Mouse (Mus musculus) heart, adult 2 months (tissue): ENCODE measurements around the gene Pigm.

ENCODE experiments used
- CTCF ChIP-seq: fragments of 200-600 bp; IDR thresholded peaks from 2 replicates; pipeline ENCODE4 v1.8.1; 2022; ENCODE audit warnings: antibody characterized with exemption, mild to moderate bottlenecking, moderate library complexity
- EP300 ChIP-seq: fragments of 200-500 bp; IDR thresholded peaks from 2 replicates; pipeline ENCODE4 v1.6.1; 2011; ENCODE audit warnings: low read depth, low read length, control low read depth; ENCODE audit not compliant: insufficient read depth
- POLR2A ChIP-seq: fragments of 200-500 bp; IDR thresholded peaks from 2 replicates; pipeline ENCODE4 v1.6.1; 2011; ENCODE audit warnings: mild to moderate bottlenecking, low read depth, low read length, control low read depth; ENCODE audit not compliant: insufficient read depth

DNA sequence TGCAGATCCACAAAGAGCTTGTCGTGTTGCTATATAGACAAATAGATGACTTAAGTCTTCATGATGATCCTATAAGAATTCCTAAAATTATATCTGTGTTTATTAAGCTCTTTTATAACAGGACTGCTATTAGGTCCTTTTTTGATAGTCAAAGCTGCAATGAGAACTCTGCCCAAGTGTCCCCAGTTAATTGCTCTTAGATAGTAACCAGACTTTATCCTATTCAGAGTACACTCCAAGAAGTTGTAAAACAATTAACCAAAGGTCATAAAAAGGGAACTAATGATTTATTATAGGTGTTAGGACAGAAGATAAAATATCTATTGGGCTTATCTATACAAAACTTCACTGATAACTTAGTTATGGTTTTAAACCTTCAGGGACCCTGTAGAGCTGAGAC lies 5.7 kb downstream of the Pigm start:
- TF ChIP-seq CTCF: no peak
- no peak for TF ChIP-seq POLR2A
- TF ChIP-seq EP300: no peak
